ENCODE assay signal across 9 mouse cellular contexts in the genomic region with DNA sequence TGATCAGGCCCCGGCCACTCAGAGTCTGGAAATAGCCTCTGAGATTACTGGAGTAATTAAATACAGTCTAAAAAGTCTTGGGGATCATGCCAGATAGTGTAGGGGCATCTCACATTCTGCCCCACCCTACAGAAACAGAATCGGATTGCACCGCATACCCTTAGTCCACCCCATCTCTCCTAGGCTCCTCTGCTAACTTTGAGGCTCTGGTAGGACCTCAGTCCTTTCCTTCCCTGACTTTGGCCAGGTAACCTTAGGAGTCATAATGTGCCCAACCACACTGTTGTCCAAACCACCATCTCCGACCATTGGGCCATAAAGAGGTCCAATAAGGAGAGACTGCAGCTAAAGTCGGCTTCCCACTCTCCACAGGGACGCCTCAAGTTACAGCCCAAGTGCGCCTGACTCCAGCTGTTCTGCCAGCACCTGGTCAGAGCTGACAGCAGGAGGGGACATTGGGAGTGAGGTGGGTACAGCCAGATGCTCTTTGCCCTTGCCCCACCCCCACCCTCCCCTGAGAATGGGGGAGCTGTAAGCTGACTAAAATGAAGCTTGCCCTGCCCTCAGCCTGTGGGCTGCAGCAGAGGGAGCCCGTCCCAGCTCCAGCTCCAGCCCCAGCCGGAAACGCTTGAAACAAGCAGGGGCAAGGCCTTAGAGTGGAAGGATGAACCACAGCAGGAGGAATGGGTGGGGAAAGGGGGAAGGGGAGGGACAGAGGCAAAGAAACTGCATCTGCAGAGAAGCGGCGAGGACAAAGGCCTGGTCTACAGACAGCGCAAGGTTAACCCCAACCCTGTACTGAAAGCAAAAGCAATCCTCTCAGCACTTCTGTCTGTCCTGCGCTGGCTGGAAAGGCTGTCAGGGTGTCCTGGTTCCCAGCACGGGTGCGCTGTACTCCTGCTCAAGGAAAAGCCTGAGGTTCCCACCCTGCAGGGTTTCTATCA. TPM values are rescaled to one million over a fixed set of nuclear protein-coding genes. Genes with fewer than 3 reads are reported as not detected.
DNase-seq lines count a peak whose midpoint lies in the region; ATAC-seq and TF ChIP-seq lines count a peak whose summit lies in the region.
"Had no signal": no experiment of that assay in that cellular context is flagged by ENCODE, and none has a peak within 500 bp of the region (broad histone marks: within the 10 kb centered on the region; RNA-seq: fewer than 3 reads in every experiment).

No protein-coding gene starts in this region.

- no peaks in the 10 kb centered on the region for H3K27me3 ChIP-seq in E14TG2a.4 (ENCODE audit: insufficient read depth, low read length)
- H3K27me3 ChIP-seq in limb, embryonic 15.5 days: no peaks in the 10 kb centered on the region

- H3K9me3 ChIP-seq in E14TG2a.4 (ENCODE audit: low read length): no peaks in the 10 kb centered on the region
- H3K9me3 ChIP-seq in limb, embryonic 15.5 days: no peaks in the 10 kb centered on the region

- peak; percentile 41 for ATAC-seq in common myeloid progenitor, adult 5-6 weeks (replicated peaks; ENCODE audit: low read depth, poor library complexity, severe bottlenecking)
- 0 out of 2 replicates have a peak, but pooled peaks have one; percentile 36 for ATAC-seq in limb, embryonic 15.5 days (ENCODE audit: insufficient number of reproducible peaks, low FRiP score, low TSS enrichment, low read depth)

- peak; percentile 18 to 51 for DNase-seq in heart, postnatal 14 days
- DNase-seq in neural tube, embryonic 10.5 days (ENCODE audit: extremely low spot score, low spot score): peak; percentile 43
- no peak for DNase-seq in spleen, postnatal 14 days (ENCODE audit: low spot score in 2 of 2)
- no peak for DNase-seq in right cerebral cortex, postnatal 14 days
- no peak for DNase-seq in adrenal gland, adult 18-20 months (ENCODE audit: low spot score in 2 of 2)

- no peak for TF ChIP-seq CTCF in E14TG2a.4 (conservative IDR thresholded peaks at IDR 0.05; ENCODE audit: low read length)

- intact Hi-C loops in heart, postnatal 14 days (cut with DNase I): no loop called here

- H3K4me3 ChIP-seq in E14TG2a.4 (replicated peaks; ENCODE audit: low read length): peak overlapping the region; percentile 63
- H3K4me3 ChIP-seq in limb, embryonic 15.5 days: peak overlapping the region; percentile 10; the same call in 1 of the 2 replicates

- peaks cover 87% of the 10 kb centered on the region for H3K4me1 ChIP-seq in E14TG2a.4 (replicated peaks; ENCODE audit: low read depth, low read length)
- peaks cover 20% of the 10 kb centered on the region for H3K4me1 ChIP-seq in limb, embryonic 15.5 days

- no peak overlapping the region for H3K9ac ChIP-seq in limb, embryonic 15.5 days

- H3K4me2 ChIP-seq in limb, embryonic 15.5 days: peak overlapping the region; percentile 34

- H3K36me3 ChIP-seq in E14TG2a.4 (ENCODE audit: insufficient read depth, low read length): peaks cover 37% of the 10 kb centered on the region
- H3K36me3 ChIP-seq in limb, embryonic 15.5 days: no peaks in the 10 kb centered on the region

- 16% methylated on average over 16 of the region's 16 CpGs for WGBS in limb, embryonic 15.5 days

- H3K27ac ChIP-seq in limb, embryonic 15.5 days: peak overlapping the region; percentile 65

RNA-seq across cellular contexts. Expression of a gene that starts 10.0 kb away (rescaled TPM):
- 61.4 and 71.9 TPM in 2 replicates for total RNA-seq in common myeloid progenitor, adult 5-6 weeks (2017)
- total RNA-seq in heart, postnatal 14 days (2021): 10 to 100 TPM; 29.5 to 31.4 TPM
- 24.2 and 24.7 TPM in 2 replicates for polyA plus RNA-seq in limb, embryonic 15.5 days (2015; fragmentation: Nextera tagmentation; extraction: Ambion mirVana)
- 10 to 100 TPM; 42.8 to 55.6 TPM for total RNA-seq in adrenal gland, adult 18-20 months (2021)

RNA-seq across cellular contexts. Expression of a gene that starts 16.2 kb away (rescaled TPM):
- total RNA-seq in common myeloid progenitor, adult 5-6 weeks (2017): 0.27 and 0.39 TPM in 2 replicates
- total RNA-seq in heart, postnatal 14 days (2021): 100 to 1,000 TPM; 232 TPM
- 9.7 and 13.9 TPM in 2 replicates for polyA plus RNA-seq in limb, embryonic 15.5 days (2015; fragmentation: Nextera tagmentation; extraction: Ambion mirVana)
- 1 to 10 TPM; 7.9 to 9.9 TPM for total RNA-seq in adrenal gland, adult 18-20 months (2021)

RNA-seq across cellular contexts. Expression of a gene that starts 47.9 kb away (rescaled TPM):
- 0.23 and 1.6 TPM in 2 replicates for total RNA-seq in common myeloid progenitor, adult 5-6 weeks (2017)
- 1 to 10 TPM in 1 of 2 experiments, under 1 TPM in 1; 0.63 to 1.6 TPM for total RNA-seq in heart, postnatal 14 days (2021)
- 0.41 and 0.61 TPM in 2 replicates for polyA plus RNA-seq in limb, embryonic 15.5 days (2015; fragmentation: Nextera tagmentation; extraction: Ambion mirVana)
- total RNA-seq in adrenal gland, adult 18-20 months (2021): 1 to 10 TPM; 3.1 to 3.7 TPM
- total RNA-seq: gastrocnemius, postnatal 36 days had no signal

RNA-seq across cellular contexts. Expression of a gene that starts 58.5 kb away (rescaled TPM):
- 8.1 and 16.1 TPM in 2 replicates for total RNA-seq in common myeloid progenitor, adult 5-6 weeks (2017)
- total RNA-seq in heart, postnatal 14 days (2021): 10 to 100 TPM; 19.7 to 21.2 TPM
- polyA plus RNA-seq in limb, embryonic 15.5 days (2015; fragmentation: Nextera tagmentation; extraction: Ambion mirVana): 8.8 and 10.1 TPM in 2 replicates
- total RNA-seq in adrenal gland, adult 18-20 months (2021): 10 to 100 TPM; 12.9 to 17.4 TPM

Comparison
In these comparisons a context has a peak if more than half of its experiments do, and no peak if none do; other contexts are left out.
1. DNase-seq: peak in heart, postnatal 14 days (2 of 2) and neural tube, embryonic 10.5 days (single experiment); none in spleen, postnatal 14 days (0 of 2), right cerebral cortex, postnatal 14 days (single experiment) and adrenal gland, adult 18-20 months (0 of 2).
2. RNA of a gene that starts 16.2 kb away (total RNA-seq): 232 TPM in heart, postnatal 14 days; 7.9 to 9.9 TPM in adrenal gland, adult 18-20 months and 0.27 to 0.39 TPM in common myeloid progenitor, adult 5-6 weeks; every median in the first group is over 10 times any median in the second.